Mouse (Mus musculus) stomach, postnatal 0 days (tissue): ENCODE results near the gene Zbtb7b.

Experiments used
- CTCF ChIP-seq: IDR thresholded peaks from 2 replicates; pipeline ENCODE4 v1.5.1; 2016; ENCODE audit warnings: antibody characterized with exemption, low read depth, mild to moderate bottlenecking, moderate library complexity
- EP300 ChIP-seq: optimal IDR thresholded peaks from 2 replicates; pipeline ENCODE3; 2016; ENCODE audit warnings: antibody characterized with exemption

DNA sequence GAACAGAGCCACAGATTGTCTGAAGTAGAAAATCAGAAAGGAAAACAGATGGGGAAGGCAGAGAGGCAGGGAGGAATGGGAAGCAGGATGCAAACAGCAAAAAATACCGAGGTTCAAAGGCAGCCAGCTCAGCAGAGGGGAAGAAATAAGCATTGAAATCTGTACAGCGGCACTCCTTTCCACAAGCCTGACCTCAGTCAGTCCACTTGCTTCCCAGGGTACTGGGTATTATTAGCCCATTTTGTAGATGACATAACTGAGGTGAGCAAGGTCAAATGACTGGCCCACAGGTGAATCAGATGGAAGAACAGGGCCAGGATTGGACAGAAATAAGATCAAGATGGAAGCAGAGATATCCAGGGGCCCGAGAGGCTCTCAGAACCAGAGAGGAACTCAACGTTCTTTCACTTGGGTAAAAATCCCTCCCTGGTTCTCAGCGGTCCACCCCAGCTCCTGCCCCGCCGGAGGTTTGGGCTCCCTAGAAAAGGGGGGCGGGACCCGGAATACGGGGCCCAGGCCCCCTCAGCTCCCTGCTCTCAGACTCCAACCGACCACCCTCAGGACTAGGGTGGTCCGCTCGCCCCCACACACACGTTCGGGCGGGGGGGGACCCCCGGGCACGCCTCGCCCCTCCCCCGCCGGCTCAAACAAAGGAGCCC, 57.4 kb downstream of the Zbtb7b start:
- TF ChIP-seq CTCF (no peak), EP300 (no peak)
